ENCODE assay signal across 7 mouse cellular contexts in genomic region chr3:88364337-88364736, GRCm38 (mm10). TPM values are rescaled to one million over a fixed set of nuclear protein-coding genes. Genes with fewer than 3 reads are reported as not detected.
DNase-seq lines count a peak whose midpoint lies in the region; ATAC-seq and TF ChIP-seq lines count a peak whose summit lies in the region.

TSS of gene Paqr6 (plus strand) at chr3:88364584.

- no peaks in the 10 kb centered on the region for H3K9me3 ChIP-seq in liver, embryonic 13.5 days (replicated peaks)

- H3K4me1 ChIP-seq in cortical plate, adult 2 months (ENCODE audit: control insufficient read depth, insufficient read depth, low read length), result peaks cover 2% of the 10 kb centered on the region; the same call in 1 of the 2 replicates
- peaks cover 77% of the 10 kb centered on the region for H3K4me1 ChIP-seq in liver, embryonic 13.5 days (replicated peaks)

- H3K27me3 ChIP-seq in liver, embryonic 13.5 days, result peaks cover 25% of the 10 kb centered on the region

- TF ChIP-seq CTCF in cortical plate, adult 2 months (IDR thresholded peaks at IDR 0.05; ENCODE audit: extremely low read depth, insufficient read depth, low read length), result no peak

- H3K4me3 ChIP-seq in cortical plate, adult 2 months (ENCODE audit: insufficient read depth, low read length), result no peak within 1 kb of the TSS
- H3K4me3 ChIP-seq in liver, embryonic 13.5 days (replicated peaks), result peak within 1 kb of the TSS; percentile 64

- 4% methylated on average over 16 of the region's 16 CpGs for WGBS in liver, embryonic 13.5 days (ENCODE audit: insufficient replicate concordance)

- H3K36me3 ChIP-seq in liver, embryonic 13.5 days, result peaks cover 33% of the 10 kb centered on the region

- peak; percentile 66 for DNase-seq in adrenal gland, adult 2 months
- DNase-seq in heart, adult 18-20 months, result peak; percentile 71 to 82
- peak; percentile 79 for DNase-seq in kidney, adult 18-20 months
- peak; percentile 87 for DNase-seq in liver, embryonic 13.5 days
- DNase-seq in ovary, postnatal 14 days (ENCODE audit: low spot score), result peak; percentile 82

- peak within 1 kb of the TSS; percentile 75 for H3K9ac ChIP-seq in liver, embryonic 13.5 days

- peak within 1 kb of the TSS; percentile 85 for H3K4me2 ChIP-seq in liver, embryonic 13.5 days

- no peak for TF ChIP-seq POLR2A in cortical plate, adult 2 months (IDR thresholded peaks at IDR 0.05; ENCODE audit: extremely low read depth, insufficient read depth, low read length)

- peak; percentile 52 for ATAC-seq in liver, embryonic 13.5 days (ENCODE audit: low read depth)
- no peak for ATAC-seq in megakaryocyte, adult 5-6 weeks (ENCODE audit: poor library complexity, severe bottlenecking)

- H3K27ac ChIP-seq in cortical plate, adult 2 months (ENCODE audit: insufficient read depth, low read length), result peak within 1 kb of the TSS; percentile 53
- peak within 1 kb of the TSS; percentile 90 for H3K27ac ChIP-seq in liver, embryonic 13.5 days

RNA-seq across cellular contexts. Expression of gene Paqr6, which starts in this region (rescaled TPM):
- 1 to 10 TPM; 1.1 to 4.7 TPM for total RNA-seq in adrenal gland, adult 2 months (2021)
- 13.5 and 20.0 TPM in 2 replicates for polyA plus RNA-seq in adrenal gland, adult 2 months (2012; rRNA removed)
- 15.3 and 15.6 TPM in 2 replicates for polyA plus RNA-seq in cortical plate, adult 2 months (2012; rRNA removed)
- under 1 TPM; 0.60 to 0.67 TPM for total RNA-seq in heart, adult 18-20 months (2021)
- 7.5 and 7.7 TPM in 2 replicates for polyA plus RNA-seq in liver, embryonic 13.5 days (2015; fragmentation: Nextera tagmentation; extraction: Ambion mirVana)
- not detected in 2 replicates for total RNA-seq in megakaryocyte, adult 5-6 weeks (2015)
- total RNA-seq in megakaryocyte, adult 5-6 weeks (2017), result not detected in 2 replicates

Comparison
In these comparisons a context has a peak if more than half of its experiments do, and no peak if none do; other contexts are left out.
1. Peak in DNase-seq in heart, adult 18-20 months; RNA of the gene not detected or under 1 TPM.